Mouse (Mus musculus) heart, postnatal 0 days (tissue): ENCODE data around the gene Kat6b. TPM values are rescaled to one million over a fixed set of nuclear protein-coding genes. Genes with fewer than 3 reads are reported as not detected.
"Not testable (repeated sequence)": the region's sequence is repeated elsewhere in the genome, so short reads cannot be mapped to it uniquely, and the experiment has no call there.

ENCODE experiments used
- ATAC-seq: fragments of 200-750 bp; cut with Nextera tagmentation; 2 replicates; pipeline ENCODE4 v1.8.0; 2017; ENCODE audit warnings: low read depth, moderate number of reproducible peaks, moderate library complexity; ENCODE audit not compliant: insufficient read depth
- DNase-seq: peaks from one replicate; pipeline ENCODE4 v3.0.0-alpha.2; 2016; ENCODE audit warnings: low spot score
- H3K27ac ChIP-seq: fragments of 300-500 bp; sonication (generic); 2 replicates; pipeline ENCODE4 v1.5.1; 2014; ENCODE audit warnings: low read depth, mild to moderate bottlenecking
- H3K27me3 ChIP-seq: fragments of 300-500 bp; sonication (generic); 2 replicates; pipeline ENCODE4 v1.6.1; 2014; ENCODE audit warnings: low read length, mixed read lengths; ENCODE audit not compliant: control insufficient read depth, insufficient read depth
- H3K36me3 ChIP-seq: fragments of 300-500 bp; sonication (generic); replicated peaks from 2 replicates; pipeline ENCODE4 v1.6.1; 2014; ENCODE audit warnings: low read length, mixed read lengths; ENCODE audit not compliant: control insufficient read depth, insufficient read depth
- H3K4me1 ChIP-seq: fragments of 300-500 bp; sonication (generic); 2 replicates; pipeline ENCODE4 v1.6.1; 2014; ENCODE audit warnings: antibody characterized with exemption; ENCODE audit not compliant: control insufficient read depth, insufficient read depth
- H3K4me2 ChIP-seq: fragments of 300-500 bp; sonication (generic); 2 replicates; pipeline ENCODE4 v1.6.1; 2014; ENCODE audit warnings: low read depth, mild to moderate bottlenecking, low read length, moderate library complexity
- H3K4me3 ChIP-seq: fragments of 300-500 bp; sonication (generic); 2 replicates; pipeline ENCODE4 v1.5.1; 2014; ENCODE audit warnings: low read depth, low read length
- H3K9ac ChIP-seq: fragments of 300-500 bp; sonication (generic); replicated peaks from 2 replicates; pipeline ENCODE4 v1.6.1; 2014; ENCODE audit warnings: low read depth, low read length, mixed read lengths
- H3K9me3 ChIP-seq: fragments of 300-500 bp; sonication (generic); replicated peaks from 2 replicates; pipeline ENCODE4 v1.6.1; 2016; ENCODE audit warnings: low read length; ENCODE audit not compliant: control insufficient read depth
- CTCF ChIP-seq: IDR thresholded peaks from 2 replicates; pipeline ENCODE4 v1.5.1; 2016; ENCODE audit warnings: antibody characterized with exemption, control low read depth, low read depth
- EP300 ChIP-seq: IDR thresholded peaks from 2 replicates; pipeline ENCODE4 v1.6.1; 2016; ENCODE audit warnings: antibody characterized with exemption, low read depth
- WGBS: fragments of 180-500 bp; shearing (Covaris S2); extraction: QIAGEN DNeasy Blood & Tissue Kit; methylation state at CpG from one replicate; pipeline ENCODE4 v1.1.7; 2014; 5-methylcytosine and 5-hydroxymethylcytosine counted together
- polyA plus RNA-seq: library from polyadenylated mRNA; unstranded; fragments of >200 nt; fragmentation: Nextera tagmentation; extraction: Ambion mirVana; gene quantifications from 2 replicates; pipeline ENCODE4 v1.2.1, GENCODE M21; 2015
- total RNA-seq: library from RNA; depleted of rRNA; stranded (reverse); fragments of >200 nt; gene quantifications from 2 replicates; pipeline ENCODE4 v1.2.3, GENCODE M21; 2014; ENCODE audit warnings: low replicate concordance

The Kat6b gene
- total and polyA plus RNA-seq, 2 experiments from 2014 or later, result 5.4 to 52.9 TPM

DNA sequence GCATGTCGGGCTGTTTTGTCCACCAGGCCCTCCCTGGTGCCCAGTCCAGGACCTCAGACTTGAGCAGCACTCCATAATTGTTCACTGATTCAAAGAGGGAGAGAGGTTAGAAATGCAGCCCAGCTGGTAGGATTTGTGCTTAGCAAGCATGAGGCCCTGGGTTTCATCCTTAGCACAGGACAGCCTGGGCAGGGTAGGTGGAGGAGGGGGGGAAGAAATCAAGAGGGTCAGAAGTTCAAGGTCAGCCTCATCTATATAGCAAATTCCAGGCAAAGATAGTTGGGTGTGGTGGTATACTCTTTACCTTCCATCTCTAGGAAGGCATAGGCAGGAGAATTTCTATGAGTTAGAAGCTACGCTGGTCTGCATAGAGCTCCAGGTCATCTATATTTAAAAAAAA, 9.3 kb upstream of the Kat6b start:
- no peak overlapping the region for H3K4me3 ChIP-seq

DNA sequence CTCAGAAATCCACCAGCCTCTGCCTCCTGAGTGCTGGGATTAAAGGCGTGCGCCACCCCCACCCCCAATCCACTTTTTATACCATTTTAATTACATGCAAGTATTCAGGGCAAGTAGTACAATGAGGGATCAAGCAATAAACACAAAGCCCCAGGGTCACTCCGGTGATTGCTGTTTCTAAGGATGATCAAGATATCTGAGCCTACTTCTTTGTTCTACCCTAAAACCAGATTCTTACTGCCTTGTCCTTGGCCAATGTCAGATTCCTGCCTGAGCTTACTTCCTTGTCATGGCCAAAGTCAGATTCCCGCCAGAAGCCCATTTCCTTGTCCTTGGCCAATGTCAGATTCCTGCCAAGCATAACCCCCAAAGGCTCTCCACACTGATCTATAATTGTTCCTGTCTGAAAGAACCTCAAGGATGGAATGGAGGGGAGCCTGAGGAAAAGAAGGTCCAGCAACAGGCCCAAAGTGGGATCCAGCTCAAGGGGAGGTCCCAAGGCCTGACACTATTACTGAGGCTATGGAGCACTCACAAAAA, 6.6 kb upstream of the Kat6b start:
- 88% methylated on average over 4 of the region's 4 CpGs for WGBS
- not testable (repeated sequence) for H3K4me3 ChIP-seq, DNase-seq, H3K36me3 ChIP-seq, H3K9me3 ChIP-seq, ATAC-seq, H3K4me2 ChIP-seq, H3K4me1 ChIP-seq, H3K9ac ChIP-seq, H3K27ac ChIP-seq, H3K27me3 ChIP-seq

More for the DNA sequence above, 9.3 kb upstream of the Kat6b start:
- no peaks in the 10 kb centered on the region for H3K9me3 ChIP-seq
- H3K9ac ChIP-seq, result no peak overlapping the region
- TF ChIP-seq EP300, result no peak
- no peak for TF ChIP-seq CTCF
- no peak for DNase-seq
- no peaks in the 10 kb centered on the region for H3K36me3 ChIP-seq
- H3K4me1 ChIP-seq, result no peaks in the 10 kb centered on the region
- no peak overlapping the region for H3K27ac ChIP-seq
- no peak overlapping the region for H3K4me2 ChIP-seq
- H3K27me3 ChIP-seq, result no peaks in the 10 kb centered on the region
- ATAC-seq, result no peak
- WGBS, result 85% methylated on average over 2 of the region's 2 CpGs

GRCm38 (mm10) chr14:21477181-21477580, 4.1 kb upstream of the Kat6b start:
- Histone ChIP-seq H3K27ac (no peak overlapping the region), H3K9ac (no peak overlapping the region), H3K9me3 (peaks cover 4% of the 10 kb centered on the region; the same call in 1 of the 2 replicates), H3K4me2 (no peak overlapping the region), H3K36me3 (no peaks in the 10 kb centered on the region), H3K4me1 (no peaks in the 10 kb centered on the region), H3K27me3 (no peaks in the 10 kb centered on the region), H3K4me3 (no peak overlapping the region)
- TF ChIP-seq EP300 (no peak), CTCF (no peak)
- no peak for ATAC-seq
- 90% methylated on average over 2 of the region's 2 CpGs for WGBS
- no peak for DNase-seq

DNA sequence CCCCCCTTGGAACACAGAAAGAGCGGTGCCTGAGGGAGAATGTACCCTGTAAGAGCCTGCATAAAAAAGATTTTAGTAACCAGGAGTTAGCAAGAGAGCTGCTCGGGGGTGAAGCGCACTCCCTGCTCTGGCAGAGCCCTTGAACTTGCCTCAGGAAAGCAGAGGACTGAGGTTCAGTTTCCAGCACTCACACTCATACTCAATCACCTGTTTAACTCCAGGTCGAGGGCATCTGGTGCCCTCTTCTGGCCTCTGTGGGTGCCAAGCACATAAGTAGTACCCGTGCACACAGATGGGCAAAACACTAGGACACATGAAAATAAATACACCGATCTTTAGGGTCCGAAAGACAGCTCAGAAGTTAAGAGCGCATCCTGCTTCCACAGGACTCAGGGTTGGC, 1.7 kb upstream of the Kat6b start:
- H3K9me3 ChIP-seq, result peaks cover 4% of the 10 kb centered on the region; the same call in 1 of the 2 replicates

DNA sequence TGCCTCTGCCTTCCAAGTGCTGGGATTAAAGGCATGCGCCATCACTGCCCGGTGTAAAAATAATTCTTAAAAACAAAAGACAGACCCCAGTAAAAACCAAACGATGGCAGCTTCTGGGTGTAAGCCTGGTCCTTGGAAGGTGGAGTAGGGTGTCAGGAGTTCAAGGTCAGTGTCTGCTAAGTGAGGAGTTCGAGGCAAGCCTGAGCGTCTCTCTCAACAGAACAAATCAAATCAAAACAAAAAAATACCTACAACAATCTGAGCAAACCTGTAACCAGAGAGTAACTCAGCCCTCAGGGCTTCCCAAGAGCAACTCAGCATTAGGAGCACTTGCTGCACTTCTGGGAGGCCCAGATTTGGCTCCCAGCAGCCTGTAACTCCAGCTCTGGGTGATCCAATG, 1.0 kb upstream of the Kat6b start:
- Histone ChIP-seq H3K9me3 (peaks cover 4% of the 10 kb centered on the region; the same call in 1 of the 2 replicates), H3K27me3 (no peaks in the 10 kb centered on the region), H3K4me3 (no peak overlapping the region), H3K4me1 (no peaks in the 10 kb centered on the region), H3K36me3 (no peaks in the 10 kb centered on the region), H3K4me2 (no peak overlapping the region), H3K27ac (no peak overlapping the region), H3K9ac (no peak overlapping the region)
- no peak for ATAC-seq
- no peak for TF ChIP-seq CTCF
- no peak for TF ChIP-seq EP300
- 85% methylated on average over 5 of the region's 5 CpGs for WGBS
- DNase-seq, result no peak

More for the DNA sequence above, 1.7 kb upstream of the Kat6b start:
- no peaks in the 10 kb centered on the region for H3K36me3 ChIP-seq
- no peaks in the 10 kb centered on the region for H3K4me1 ChIP-seq
- DNase-seq, result no peak
- H3K27ac ChIP-seq, result no peak overlapping the region
- H3K4me3 ChIP-seq, result no peak overlapping the region
- H3K4me2 ChIP-seq, result no peak overlapping the region
- no peak overlapping the region for H3K9ac ChIP-seq
- TF ChIP-seq EP300 (no peak), CTCF (no peak)
- no peaks in the 10 kb centered on the region for H3K27me3 ChIP-seq
- no peak for ATAC-seq
- WGBS, result 96% methylated on average over 8 of the region's 8 CpGs

GRCm38 (mm10) chr14:21484199-21484598, 3.0 kb downstream of the Kat6b start:
- WGBS, result 92% methylated on average over 2 of the region's 2 CpGs
- Histone ChIP-seq H3K9me3 (peaks cover 4% of the 10 kb centered on the region; the same call in 1 of the 2 replicates), H3K27me3 (no peaks in the 10 kb centered on the region), H3K4me1 (no peaks in the 10 kb centered on the region), H3K36me3 (no peaks in the 10 kb centered on the region), H3K27ac (no peak overlapping the region), H3K4me2 (no peak overlapping the region), H3K9ac (no peak overlapping the region), H3K4me3 (no peak overlapping the region)
- DNase-seq (no peak), ATAC-seq (no peak)
- no peak for TF ChIP-seq CTCF
- no peak for TF ChIP-seq EP300
